Mouse (Mus musculus): Measurements from ENCODE around the gene Meis2. TPM values are rescaled to one million over a fixed set of nuclear protein-coding genes. Genes with fewer than 3 reads are reported as not detected.

Meis2 gene
- polyA plus RNA-seq (2017; shearing (Covaris generic)) = not detected

DNA sequence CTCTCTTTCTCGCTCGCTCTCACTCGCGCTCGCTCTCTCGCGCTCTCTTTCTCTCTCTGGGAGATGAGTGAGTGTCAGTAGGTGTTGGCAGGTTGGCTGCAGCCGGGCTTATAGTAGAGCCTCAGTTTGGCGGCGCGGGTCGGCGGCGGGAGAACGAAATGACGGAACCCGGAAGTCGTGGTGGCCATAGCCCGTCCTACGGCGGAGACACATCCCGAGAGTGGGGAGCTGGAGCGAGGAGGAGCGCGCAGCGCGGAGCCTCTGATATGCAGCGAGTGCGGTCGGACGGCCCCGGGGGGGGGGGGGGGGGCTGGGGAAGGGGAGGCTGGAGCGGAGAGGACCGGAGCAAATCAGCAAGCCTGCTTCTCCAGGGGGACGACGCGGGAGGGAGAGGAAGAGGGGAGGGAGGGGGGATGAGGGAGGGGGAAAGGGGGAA is at the start of gene Meis2:
Gene Meis2, minus strand, starts transcription at position 270 of the 436 bp plus-strand sequence.
- ATAC-seq = peak; percentile 39

DNA sequence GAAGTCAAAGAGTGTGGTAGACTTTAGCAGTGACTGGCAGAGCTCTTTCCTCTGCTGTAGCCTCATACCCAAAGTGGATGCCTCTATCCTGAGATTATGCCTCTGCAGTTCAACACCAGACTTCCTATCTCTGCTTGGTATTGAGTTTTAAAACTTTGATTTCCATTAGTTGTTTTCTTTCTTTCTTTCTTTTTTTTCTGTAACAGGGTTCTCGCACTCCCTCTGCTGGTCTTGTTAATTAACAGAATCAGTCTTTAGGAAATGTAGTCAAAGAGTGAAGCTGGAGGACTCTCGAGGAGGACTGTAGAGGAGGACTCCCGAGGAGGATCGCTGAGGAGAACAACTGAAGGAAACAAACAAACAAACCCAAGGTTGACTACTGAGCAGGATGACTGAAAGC is 40.6 kb upstream of the Meis2 start:
- ATAC-seq = no peak

GRCm38 (mm10) chr2:116105179-116105578 is 39.5 kb upstream of the Meis2 start:
- ATAC-seq = no peak

DNA sequence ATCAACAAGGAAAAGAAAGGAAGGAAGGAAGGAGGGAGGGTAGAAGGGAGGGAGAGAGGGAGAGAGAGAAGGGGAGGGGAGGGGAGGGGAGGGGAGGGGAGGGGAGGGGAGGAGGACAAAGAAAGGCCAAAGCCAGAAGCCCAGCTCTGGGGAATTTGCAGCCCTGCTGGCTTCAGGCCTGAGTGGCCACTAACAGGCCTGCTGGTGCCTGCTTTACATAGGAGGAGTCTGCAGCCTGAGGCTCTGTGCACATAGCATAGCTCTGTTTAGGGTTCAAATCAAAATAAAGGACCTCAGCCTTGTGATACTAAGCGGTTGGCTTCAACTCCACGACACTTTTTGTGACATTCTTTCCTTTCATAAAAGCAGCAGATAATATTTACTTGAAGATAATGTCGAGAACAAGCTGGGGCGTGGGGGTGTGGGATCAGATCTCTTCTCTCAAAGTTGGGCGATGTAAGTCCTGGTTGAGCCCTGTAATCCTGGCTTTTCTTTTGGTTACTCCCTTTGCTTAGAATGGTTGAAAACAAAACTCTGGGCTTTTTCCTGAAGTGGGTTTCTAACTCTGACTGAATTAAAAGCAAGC is 37.9 kb upstream of the Meis2 start:
- no peak for ATAC-seq

- no peak for ATAC-seq
Measured at GRCm38 (mm10) chr2:116101221-116101620, 35.6 kb upstream of the Meis2 start.

DNA sequence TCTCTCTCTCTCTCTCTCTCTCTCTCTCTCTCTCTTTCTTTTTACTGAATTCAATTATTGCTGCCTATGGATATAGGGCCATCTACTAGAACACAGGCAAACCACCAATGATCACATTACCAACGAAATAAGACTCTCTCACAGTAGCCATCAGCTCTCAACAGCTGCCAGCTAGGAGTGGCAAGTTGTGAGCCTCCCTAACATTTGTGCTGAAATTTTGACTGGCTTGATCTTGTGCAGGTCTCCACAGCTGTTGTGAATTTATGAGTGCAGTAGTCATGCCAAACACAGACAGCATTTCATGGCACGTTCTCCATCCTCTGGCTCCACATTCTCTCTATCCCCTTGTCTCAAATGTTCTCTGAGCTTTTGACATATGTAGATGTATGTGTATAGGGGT is 15.3 kb upstream of the Meis2 start:
- ATAC-seq = no peak

- ATAC-seq = no peak
Measured at GRCm38 (mm10) chr2:116078841-116079240, 13.2 kb upstream of the Meis2 start.

- ATAC-seq = no peak
Measured at GRCm38 (mm10) chr2:116077716-116078115, 12.1 kb upstream of the Meis2 start.

DNA sequence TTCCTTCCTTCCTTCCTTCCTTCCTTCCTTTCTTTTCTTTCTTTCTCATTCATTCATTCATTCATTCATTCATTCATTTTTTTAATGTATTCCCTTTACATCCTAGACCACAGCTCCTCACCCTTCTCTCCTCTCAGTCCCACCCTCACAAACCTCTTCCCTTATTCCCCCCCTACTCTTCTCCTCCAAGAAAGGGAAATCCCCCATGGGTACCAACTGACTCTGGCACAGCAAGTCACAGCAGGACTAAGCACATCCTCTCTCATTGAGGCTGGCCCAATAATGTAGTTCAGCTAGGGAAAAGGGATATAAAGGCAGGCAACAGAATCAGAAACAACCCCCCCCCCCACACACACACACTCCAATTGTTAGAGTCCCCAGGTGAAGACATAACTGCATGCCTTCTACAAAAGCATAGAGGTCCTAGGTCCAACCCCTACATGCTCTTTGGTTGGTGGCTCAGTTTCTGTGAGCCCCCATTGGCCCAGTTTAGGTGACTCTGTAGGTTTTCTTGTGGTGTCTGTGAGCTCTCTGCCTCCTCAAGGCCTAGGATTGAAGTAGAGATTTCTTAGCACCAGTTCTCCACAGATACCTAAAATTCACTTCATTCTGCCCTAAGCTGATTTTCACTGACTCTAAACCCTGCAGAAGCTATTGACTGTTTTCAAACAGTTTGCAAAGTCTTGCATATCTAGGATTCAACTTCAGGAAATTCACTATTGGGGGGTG is 11.3 kb upstream of the Meis2 start:
- no peak for ATAC-seq

- no peak for ATAC-seq
Measured at GRCm38 (mm10) chr2:116075902-116076301, 10.3 kb upstream of the Meis2 start.

GRCm38 (mm10) chr2:116075477-116075876 is 9.8 kb upstream of the Meis2 start:
- no peak for ATAC-seq

DNA sequence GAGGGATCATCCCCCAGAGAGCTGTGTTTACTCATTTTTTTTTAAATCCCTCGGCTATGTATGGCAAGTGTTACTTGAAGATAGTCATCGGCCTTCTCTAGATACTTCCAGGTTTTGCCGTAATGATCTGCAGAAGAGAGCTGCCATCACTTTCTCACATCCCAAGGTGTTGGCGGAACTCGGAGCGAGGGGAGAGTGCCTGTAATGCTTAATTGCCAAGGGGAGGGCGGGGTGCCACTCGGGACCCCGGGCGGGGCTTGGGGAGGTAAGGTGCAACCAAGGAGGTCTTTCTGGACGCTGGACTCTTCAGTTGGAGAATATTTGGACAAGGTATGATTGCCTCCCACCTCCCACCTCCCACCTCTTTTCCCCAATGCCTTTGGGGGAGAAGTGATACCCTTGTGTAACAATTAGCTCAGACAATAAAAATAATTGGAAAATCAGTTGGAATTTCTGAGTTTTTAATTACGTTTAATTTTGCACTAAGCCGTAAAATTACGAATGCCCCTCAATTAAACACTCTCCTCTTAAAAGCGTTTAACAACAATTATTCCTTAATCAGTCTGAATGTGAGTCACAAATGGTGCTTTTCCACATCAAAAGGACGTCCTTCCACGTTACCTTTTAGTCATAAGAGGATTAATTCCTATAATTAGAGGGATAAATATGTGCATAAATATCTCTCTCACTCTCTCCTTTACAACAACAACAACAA is 9.2 kb upstream of the Meis2 start:
- no peak for ATAC-seq

- ATAC-seq = no peak
Measured at GRCm38 (mm10) chr2:116074061-116074460, 8.4 kb upstream of the Meis2 start.

GRCm38 (mm10) chr2:116073311-116073904 is 7.8 kb upstream of the Meis2 start:
- no peak for ATAC-seq

DNA sequence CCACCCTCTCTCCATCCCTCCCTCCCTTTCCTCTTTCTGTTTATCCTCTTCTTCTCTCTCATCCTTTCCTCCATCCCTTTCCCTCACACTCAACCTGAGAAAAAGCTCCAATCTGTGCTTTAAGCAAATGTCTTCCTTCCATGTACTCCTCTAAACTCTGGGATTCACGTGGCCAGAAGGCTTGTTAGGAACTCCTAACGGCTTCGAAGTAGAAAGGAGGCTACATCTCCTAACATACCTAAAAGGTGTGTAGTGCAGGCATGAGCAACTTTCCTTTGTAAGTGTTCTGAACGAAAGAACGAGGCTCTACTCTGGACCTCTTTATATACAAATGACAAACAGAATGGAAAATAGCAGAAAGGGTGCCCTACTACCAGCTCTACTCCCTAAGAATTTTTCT is 7.1 kb upstream of the Meis2 start:
- no peak for ATAC-seq

- ATAC-seq = no peak
Measured at GRCm38 (mm10) chr2:116072321-116072640, 6.6 kb upstream of the Meis2 start.

DNA sequence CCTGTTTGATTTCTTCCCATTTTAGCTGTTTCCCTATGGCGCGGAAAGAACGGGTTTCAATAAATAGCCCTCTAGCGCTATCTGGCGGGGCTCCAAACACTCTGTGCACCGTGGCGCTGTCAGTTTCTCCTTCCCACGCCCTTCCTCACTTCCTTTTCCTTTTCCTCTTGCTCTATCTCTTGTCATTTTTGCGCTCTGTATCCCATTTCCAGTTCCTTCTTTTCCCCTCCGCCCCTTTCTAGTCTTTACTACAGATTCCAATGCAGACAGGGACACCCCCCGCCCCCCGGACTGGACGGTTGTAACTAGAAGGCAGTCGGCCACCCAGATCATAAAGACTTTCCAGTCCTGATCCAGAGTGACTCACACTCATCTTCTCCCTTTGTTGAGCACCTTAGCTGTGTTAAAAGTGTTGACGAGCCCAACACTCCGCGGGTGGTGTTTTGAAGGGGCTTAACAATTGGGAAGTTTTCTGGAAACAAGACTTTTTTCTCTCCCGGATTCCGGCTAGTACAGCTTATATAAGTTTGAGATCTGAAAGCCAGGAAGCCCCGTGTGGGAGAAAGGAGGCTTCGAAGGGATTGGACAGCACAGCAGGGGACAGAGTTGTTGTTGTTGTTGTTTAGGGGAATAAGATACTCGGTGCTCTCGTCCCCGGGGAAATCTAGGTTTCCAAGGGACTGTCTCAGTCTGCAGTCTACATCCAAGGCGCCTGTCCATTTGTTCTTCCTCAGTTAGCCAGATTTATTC is 6.1 kb upstream of the Meis2 start:
- ATAC-seq = no peak

GRCm38 (mm10) chr2:116070614-116071425 is 5.2 kb upstream of the Meis2 start:
- no peak for ATAC-seq

- ATAC-seq = no peak
Measured at GRCm38 (mm10) chr2:116069451-116070225, 4.0 kb upstream of the Meis2 start.

- no peak for ATAC-seq
Measured at GRCm38 (mm10) chr2:116068901-116069300, 3.3 kb upstream of the Meis2 start.

DNA sequence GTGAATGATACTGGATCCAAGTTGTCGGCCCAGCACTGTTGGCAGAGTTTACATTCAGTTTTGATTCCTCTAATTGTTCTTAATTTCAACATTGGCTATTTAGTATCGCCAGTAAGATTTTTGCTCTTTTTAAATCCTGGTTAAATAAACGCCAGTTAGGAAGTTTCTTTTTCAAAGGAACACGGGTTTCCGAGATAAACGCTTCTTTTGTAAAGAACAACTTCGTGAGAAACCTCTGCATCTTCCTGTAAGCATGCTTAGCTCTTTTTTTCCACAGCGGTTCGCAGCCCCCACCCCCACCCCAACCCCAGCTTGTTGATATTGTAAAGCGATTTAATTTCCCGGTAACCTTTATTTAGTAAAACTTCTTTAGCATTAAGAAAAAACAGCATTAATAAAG is 2.8 kb upstream of the Meis2 start:
- no peak for ATAC-seq
